Mouse (Mus musculus) midbrain, embryonic 14.5 days (tissue): ENCODE data around the gene Stac2. TPM values are rescaled to one million over a fixed set of nuclear protein-coding genes. Genes with fewer than 3 reads are reported as not detected.

Experiments used
- ATAC-seq: fragments of 200-750 bp; cut with Nextera tagmentation; 2 replicates; pipeline ENCODE4 v1.8.0; 2017; ENCODE audit warnings: moderate number of reproducible peaks, moderate library complexity; ENCODE audit not compliant: low FRiP score, low TSS enrichment
- DNase-seq: peaks from one replicate; pipeline ENCODE4 v3.0.0-alpha.2; 2015
- H3K27ac ChIP-seq: fragments of 300-500 bp; sonication (generic); replicated peaks from 2 replicates; pipeline ENCODE4 v1.5.1; 2014; ENCODE audit warnings: mild to moderate bottlenecking, low read depth, low read length, moderate library complexity
- H3K27me3 ChIP-seq: fragments of 300-500 bp; sonication (generic); 2 replicates; pipeline ENCODE4 v1.6.1; 2014; ENCODE audit warnings: low read length, control low read depth, mixed read lengths; ENCODE audit not compliant: control insufficient read depth, insufficient read depth
- H3K36me3 ChIP-seq: fragments of 300-500 bp; sonication (generic); 2 replicates; pipeline ENCODE4 v1.6.1; 2014; ENCODE audit warnings: low read length, control low read depth; ENCODE audit not compliant: control insufficient read depth, insufficient read depth
- H3K4me1 ChIP-seq: fragments of 300-500 bp; sonication (generic); 2 replicates; pipeline ENCODE4 v1.6.1; 2014; ENCODE audit warnings: mild to moderate bottlenecking, antibody characterized with exemption, low read length, control low read depth; ENCODE audit not compliant: control insufficient read depth, insufficient read depth
- H3K4me2 ChIP-seq: fragments of 300-500 bp; sonication (generic); 2 replicates; pipeline ENCODE4 v1.6.1; 2014; ENCODE audit warnings: mild to moderate bottlenecking, low read length, moderate library complexity
- H3K4me3 ChIP-seq: fragments of 300-500 bp; sonication (generic); replicated peaks from 2 replicates; pipeline ENCODE4 v1.5.1; 2014; ENCODE audit warnings: low read depth, low read length
- H3K9ac ChIP-seq: fragments of 300-500 bp; sonication (generic); replicated peaks from 2 replicates; pipeline ENCODE4 v1.6.1; 2014; ENCODE audit warnings: mild to moderate bottlenecking, low read length, moderate library complexity
- H3K9me3 ChIP-seq: fragments of 300-500 bp; sonication (generic); 2 replicates; pipeline ENCODE4 v1.6.1; 2016; ENCODE audit warnings: low read length, control low read depth, mixed read lengths; ENCODE audit not compliant: control insufficient read depth
- WGBS: fragments of 180-500 bp; shearing (Covaris S2); extraction: QIAGEN DNeasy Blood & Tissue Kit; methylation state at CpG from one replicate; pipeline ENCODE4 v1.1.7; 2014; 5-methylcytosine and 5-hydroxymethylcytosine counted together
- polyA plus RNA-seq: library from polyadenylated mRNA; unstranded; fragments of >200 nt; fragmentation: Nextera tagmentation; extraction: Ambion mirVana; gene quantifications from 2 replicates; pipeline ENCODE4 v1.2.1, GENCODE M21; 2014

Stac2 gene
- polyA plus RNA-seq, 1 experiment from 2014 or later, result 2.9 TPM

DNA sequence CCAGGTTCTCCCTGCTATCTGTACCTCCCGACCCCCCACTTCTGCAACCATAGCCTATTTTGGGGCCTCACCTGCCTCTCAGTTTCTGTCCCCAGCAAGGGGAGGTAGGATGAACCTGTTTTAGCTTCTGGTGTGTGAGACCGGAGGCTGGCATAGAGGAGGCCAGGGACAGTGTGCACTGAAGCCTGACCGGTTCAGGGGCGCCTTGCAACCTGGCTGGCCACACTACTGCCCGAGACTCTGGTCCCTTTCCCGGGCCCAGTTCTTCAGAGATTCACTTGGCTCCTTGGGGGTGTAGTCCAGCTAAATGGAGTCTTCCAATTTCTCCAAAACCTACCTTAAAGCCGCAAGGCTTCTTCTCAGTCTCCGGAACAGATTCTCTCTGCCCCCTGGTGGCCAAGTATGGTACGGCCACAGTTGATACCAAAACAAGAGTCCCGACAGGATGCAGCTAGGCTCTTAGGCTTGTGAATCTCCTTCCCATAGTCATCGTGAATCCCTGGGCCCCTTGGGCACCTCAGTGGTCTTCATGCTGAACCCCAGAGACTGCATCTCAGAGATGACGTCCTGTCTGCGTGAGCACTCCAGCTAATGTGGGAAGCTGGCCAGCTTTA lies 22.0 kb upstream of the Stac2 start:
- Histone ChIP-seq H3K27me3 (no peaks in the 10 kb centered on the region), H3K4me2 (peak overlapping the region; percentile 30; the same call in 1 of the 2 replicates), H3K4me3 (no peak overlapping the region), H3K36me3 (no peaks in the 10 kb centered on the region), H3K4me1 (no peaks in the 10 kb centered on the region), H3K9me3 (no peaks in the 10 kb centered on the region), H3K9ac (no peak overlapping the region), H3K27ac (no peak overlapping the region)
- DNase-seq, result peak; percentile 93
- ATAC-seq, result peak; percentile 31; the same call in 1 of the 2 replicates
- WGBS, result 15% methylated on average over 13 of the region's 13 CpGs

DNA sequence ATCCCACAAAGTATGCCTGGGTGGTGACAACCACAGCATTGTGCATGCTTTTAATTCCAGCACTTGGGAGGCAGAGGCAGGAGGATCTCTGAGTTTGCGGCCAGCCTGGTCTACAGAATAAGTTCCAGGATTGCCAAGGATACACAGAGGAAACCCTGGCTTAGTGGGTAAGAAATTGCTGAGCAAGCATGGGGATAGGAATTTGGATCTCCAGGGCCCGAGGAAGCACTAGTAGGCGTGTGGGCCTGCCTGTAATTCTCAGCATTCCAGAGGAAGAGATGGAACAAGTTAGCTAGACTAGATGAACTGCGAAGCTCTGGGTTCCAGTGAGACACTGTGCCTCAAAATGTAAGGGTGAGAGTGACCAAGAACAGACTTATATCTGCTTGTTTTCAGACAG lies 20.2 kb upstream of the Stac2 start:
- Histone ChIP-seq H3K4me1 (no peaks in the 10 kb centered on the region), H3K9me3 (no peaks in the 10 kb centered on the region), H3K36me3 (no peaks in the 10 kb centered on the region), H3K27ac (no peak overlapping the region), H3K4me2 (no peak overlapping the region), H3K27me3 (no peaks in the 10 kb centered on the region), H3K4me3 (no peak overlapping the region), H3K9ac (no peak overlapping the region)
- WGBS, result 95% methylated on average over 4 of the region's 4 CpGs
- no peak for DNase-seq
- no peak for ATAC-seq

DNA sequence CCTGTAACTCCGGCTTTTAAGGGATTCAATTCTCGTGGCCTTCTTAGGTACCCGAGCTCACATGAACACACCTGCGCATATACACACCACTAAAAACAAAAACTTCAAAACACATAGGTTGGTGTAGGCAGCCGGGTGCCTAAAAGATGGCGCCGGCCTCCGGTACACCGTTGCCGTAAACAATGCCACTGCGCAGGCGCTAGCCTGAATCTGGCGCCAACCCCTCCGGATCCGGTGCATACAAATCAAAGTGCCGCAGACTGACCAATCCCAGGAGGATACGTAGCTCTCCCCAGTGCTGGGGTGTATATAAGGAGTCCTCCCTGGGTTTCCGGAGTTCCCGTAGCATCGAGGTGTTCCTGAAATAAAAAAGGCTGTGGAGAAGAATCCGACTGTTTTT lies 14.0 kb upstream of the Stac2 start:
- Histone ChIP-seq H3K9ac (no peak overlapping the region), H3K9me3 (no peaks in the 10 kb centered on the region), H3K27me3 (no peaks in the 10 kb centered on the region), H3K4me1 (no peaks in the 10 kb centered on the region), H3K36me3 (no peaks in the 10 kb centered on the region), H3K27ac (no peak overlapping the region), H3K4me3 (no peak overlapping the region), H3K4me2 (no peak overlapping the region)
- ATAC-seq (no peak), DNase-seq (no peak)
- 97% methylated on average over 21 of the region's 21 CpGs for WGBS

DNA sequence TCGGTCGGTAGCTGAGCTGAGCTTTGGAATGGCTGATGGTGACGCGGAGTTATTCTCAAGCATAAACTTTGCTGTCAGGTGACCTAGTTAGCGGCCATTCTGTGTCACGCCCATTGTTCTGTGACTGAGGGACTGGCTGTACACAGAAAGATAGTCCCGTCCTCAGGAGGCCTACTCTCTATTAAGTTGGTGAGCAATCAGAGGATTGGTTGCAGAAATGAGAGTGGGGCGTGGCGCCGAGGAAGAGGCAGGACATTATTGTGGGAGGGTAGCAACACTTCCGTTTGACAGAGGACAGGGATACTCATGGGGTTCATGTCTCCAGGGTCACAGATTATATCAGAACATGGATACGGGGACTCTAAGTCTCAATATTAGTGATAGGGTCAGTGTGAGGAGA lies 12.9 kb upstream of the Stac2 start:
- no peaks in the 10 kb centered on the region for H3K9me3 ChIP-seq
- 94% methylated on average over 12 of the region's 12 CpGs for WGBS
- H3K27ac ChIP-seq, result no peak overlapping the region
- H3K4me2 ChIP-seq, result no peak overlapping the region
- DNase-seq, result no peak
- no peaks in the 10 kb centered on the region for H3K4me1 ChIP-seq
- H3K36me3 ChIP-seq, result no peaks in the 10 kb centered on the region
- H3K9ac ChIP-seq, result no peak overlapping the region
- no peaks in the 10 kb centered on the region for H3K27me3 ChIP-seq
- no peak overlapping the region for H3K4me3 ChIP-seq
- no peak for ATAC-seq

DNA sequence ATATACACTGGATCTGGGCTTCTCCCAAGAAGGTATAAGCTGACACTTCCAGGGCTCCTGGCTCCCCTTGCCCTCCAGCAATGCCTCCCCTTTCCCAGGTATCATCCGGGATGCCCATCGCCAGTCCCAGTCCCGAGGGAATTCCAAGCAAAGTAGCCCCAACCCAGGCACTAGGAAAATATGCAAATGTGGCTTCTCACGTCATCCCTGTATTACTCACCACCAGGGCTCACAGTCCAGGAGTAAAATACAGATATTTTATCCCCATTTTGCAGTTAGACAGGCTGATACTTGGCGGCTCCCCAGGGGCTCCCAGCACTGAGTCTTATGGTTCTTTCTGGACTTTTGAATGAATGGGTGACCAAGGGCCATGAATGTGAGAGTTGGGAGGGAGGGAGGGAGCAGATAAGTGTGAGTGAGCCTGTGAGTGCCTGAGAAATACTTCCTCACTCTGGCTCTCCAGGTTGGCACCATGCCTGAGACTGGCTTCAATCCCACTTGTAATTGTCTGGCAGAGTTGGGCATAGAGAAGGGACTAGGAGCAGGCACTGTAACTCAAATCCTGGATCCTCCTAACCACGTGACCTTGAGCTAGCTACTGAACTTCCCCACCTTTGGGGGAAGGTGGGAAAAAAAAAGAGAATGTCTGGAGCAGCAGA lies 8.8 kb upstream of the Stac2 start:
- no peak for ATAC-seq
- H3K36me3 ChIP-seq, result no peaks in the 10 kb centered on the region
- H3K9ac ChIP-seq, result no peak overlapping the region
- H3K9me3 ChIP-seq, result no peaks in the 10 kb centered on the region
- no peak overlapping the region for H3K4me3 ChIP-seq
- no peaks in the 10 kb centered on the region for H3K27me3 ChIP-seq
- 59% methylated on average over 6 of the region's 6 CpGs for WGBS
- H3K4me2 ChIP-seq, result no peak overlapping the region
- 0 out of 2 replicates have a peak, but pooled peaks cover 12% of the 10 kb centered on the region for H3K4me1 ChIP-seq
- DNase-seq, result no peak
- no peak overlapping the region for H3K27ac ChIP-seq

DNA sequence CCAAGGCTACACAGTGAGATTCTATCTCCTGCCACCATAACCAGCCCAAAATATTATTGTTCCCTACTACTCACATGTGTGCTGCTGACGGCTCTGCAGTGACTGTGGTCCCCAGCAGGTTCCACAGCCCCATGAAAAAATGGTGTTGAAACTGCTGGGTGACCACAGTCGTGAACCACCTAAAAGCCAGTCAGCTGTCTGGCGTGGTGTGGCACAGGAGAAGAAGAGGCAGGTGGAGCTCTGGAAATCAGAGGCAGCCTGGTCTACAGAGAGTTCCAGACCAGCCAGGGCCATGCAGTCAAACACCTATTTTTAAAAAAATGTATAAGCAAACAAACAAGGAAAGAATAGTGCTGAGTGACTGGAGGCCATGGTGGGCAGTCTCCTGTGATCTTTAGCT lies 8.2 kb upstream of the Stac2 start:
- Histone ChIP-seq H3K4me3 (no peak overlapping the region), H3K36me3 (no peaks in the 10 kb centered on the region), H3K9me3 (no peaks in the 10 kb centered on the region), H3K9ac (no peak overlapping the region), H3K27ac (no peak overlapping the region), H3K4me1 (0 out of 2 replicates have a peak, but pooled peaks cover 12% of the 10 kb centered on the region), H3K27me3 (no peaks in the 10 kb centered on the region), H3K4me2 (no peak overlapping the region)
- no peak for ATAC-seq
- DNase-seq, result no peak
- WGBS, result 78% methylated on average over 3 of the region's 3 CpGs

DNA sequence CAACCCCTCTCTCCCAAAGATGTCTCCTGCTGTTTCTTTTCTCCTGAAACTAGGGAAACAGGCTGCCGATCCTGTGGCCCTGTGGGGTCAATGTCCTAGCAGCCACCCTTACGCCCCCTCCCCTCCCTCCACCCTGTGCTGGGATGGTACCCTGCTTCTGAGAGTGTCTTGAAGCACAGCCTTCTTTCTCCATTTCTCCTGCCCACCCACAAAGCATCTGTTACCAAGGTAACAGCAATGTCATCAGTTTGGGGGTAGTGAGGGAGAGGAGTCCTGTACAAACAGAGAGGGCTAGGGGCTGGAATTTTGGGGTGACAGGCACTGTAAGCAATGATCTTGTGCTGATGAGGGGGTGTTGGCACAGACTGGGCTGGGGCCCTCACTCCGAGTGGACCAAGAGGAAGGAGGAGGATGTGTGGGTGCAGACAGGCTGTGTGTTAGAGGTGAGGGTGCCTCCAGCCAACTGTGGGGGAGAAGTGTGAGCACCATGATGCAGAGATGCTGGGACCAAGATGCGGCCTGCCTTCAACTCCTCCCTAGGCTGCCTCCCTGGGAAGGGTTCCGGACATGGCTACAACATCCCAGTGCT lies 6.9 kb upstream of the Stac2 start:
- H3K4me2 ChIP-seq, result no peak overlapping the region
- 74% methylated on average over 5 of the region's 5 CpGs for WGBS
- no peak overlapping the region for H3K9ac ChIP-seq
- 0 out of 2 replicates have a peak, but pooled peaks cover 12% of the 10 kb centered on the region for H3K4me1 ChIP-seq
- no peak overlapping the region for H3K27ac ChIP-seq
- ATAC-seq, result no peak
- no peaks in the 10 kb centered on the region for H3K9me3 ChIP-seq
- no peaks in the 10 kb centered on the region for H3K27me3 ChIP-seq
- no peaks in the 10 kb centered on the region for H3K36me3 ChIP-seq
- H3K4me3 ChIP-seq, result no peak overlapping the region
- DNase-seq, result no peak

DNA sequence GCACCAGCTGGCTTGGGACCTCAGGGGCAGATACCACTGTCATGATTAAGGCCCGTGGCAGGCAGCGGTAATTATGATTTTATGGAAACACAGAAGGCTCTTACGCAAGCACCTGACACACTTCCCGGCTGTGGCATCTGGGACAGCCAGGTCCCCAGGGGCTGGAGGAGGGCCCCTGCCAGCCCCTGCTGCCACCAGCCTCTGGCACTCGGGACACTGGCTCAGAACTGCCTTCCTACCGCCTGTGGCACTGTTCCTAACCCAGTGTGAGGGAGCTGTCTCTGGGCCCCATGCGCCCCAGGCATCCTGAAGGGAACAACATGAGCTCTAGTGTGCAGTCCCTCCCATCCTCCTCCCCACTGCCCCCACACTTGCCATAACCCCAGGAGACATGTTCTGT lies 6.4 kb upstream of the Stac2 start:
- H3K4me3 ChIP-seq, result no peak overlapping the region
- no peak overlapping the region for H3K4me2 ChIP-seq
- H3K9me3 ChIP-seq, result no peaks in the 10 kb centered on the region
- DNase-seq (no peak), ATAC-seq (no peak)
- no peaks in the 10 kb centered on the region for H3K36me3 ChIP-seq
- H3K27ac ChIP-seq, result no peak overlapping the region
- H3K27me3 ChIP-seq, result no peaks in the 10 kb centered on the region
- no peak overlapping the region for H3K9ac ChIP-seq
- 44% methylated on average over 7 of the region's 7 CpGs for WGBS
- 0 out of 2 replicates have a peak, but pooled peaks cover 12% of the 10 kb centered on the region for H3K4me1 ChIP-seq

DNA sequence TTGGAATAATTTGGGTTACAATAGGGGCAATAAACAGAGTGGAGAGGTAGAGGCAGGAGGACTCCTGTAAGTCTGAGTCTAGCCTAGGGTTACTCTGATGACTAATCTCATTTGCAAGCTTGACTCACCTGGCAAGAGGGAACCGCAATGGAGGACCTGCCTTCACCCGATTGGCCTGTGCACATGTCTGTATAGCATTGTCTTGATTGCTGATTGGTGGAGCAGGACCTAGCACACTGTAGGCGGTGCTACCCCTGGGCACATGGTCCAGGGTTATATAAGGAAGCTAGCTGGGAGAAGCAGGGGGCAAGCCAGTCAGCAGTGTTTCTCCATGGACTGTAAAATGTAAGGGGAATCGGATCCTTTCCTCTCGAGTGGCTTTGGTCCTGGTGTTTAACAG lies 4.7 kb upstream of the Stac2 start:
- ATAC-seq (no peak), DNase-seq (no peak)
- no peak overlapping the region for H3K9ac ChIP-seq
- no peak overlapping the region for H3K27ac ChIP-seq
- H3K4me1 ChIP-seq, result 0 out of 2 replicates have a peak, but pooled peaks cover 13% of the 10 kb centered on the region
- peaks cover 3% of the 10 kb centered on the region for H3K27me3 ChIP-seq
- H3K4me2 ChIP-seq, result no peak overlapping the region
- WGBS, result 87% methylated on average over 5 of the region's 5 CpGs
- no peaks in the 10 kb centered on the region for H3K9me3 ChIP-seq
- H3K36me3 ChIP-seq, result no peaks in the 10 kb centered on the region
- no peak overlapping the region for H3K4me3 ChIP-seq
